In the genomic region with DNA sequence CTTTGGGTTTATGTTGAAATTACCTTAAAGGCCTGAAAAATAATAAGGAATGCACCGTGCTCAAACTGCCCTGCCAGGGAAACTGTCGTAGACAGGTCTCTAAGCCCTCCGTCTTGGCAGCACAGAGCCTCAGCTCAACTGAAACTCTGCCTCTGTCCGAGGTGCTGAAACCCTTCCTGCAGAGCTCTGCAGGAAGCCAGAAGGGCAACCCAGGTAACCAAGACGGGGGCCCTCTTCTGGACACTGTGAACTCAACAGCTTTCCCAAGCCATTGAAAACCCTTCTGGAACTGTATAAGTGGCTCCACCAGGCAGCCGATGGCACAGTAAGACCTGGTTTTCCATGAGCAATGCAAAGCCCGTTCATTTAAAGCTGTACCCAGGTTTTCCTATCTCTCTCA, we compare ENCODE assay signal across 9 mouse cellular contexts. TPM values are rescaled to one million over a fixed set of nuclear protein-coding genes. Genes with fewer than 3 reads are reported as not detected.
A peak's percentile ranks its signal among the peaks of the same experiment; 100 is the strongest.
DNase-seq lines count a peak whose midpoint lies in the region; ATAC-seq and TF ChIP-seq lines count a peak whose summit lies in the region.
"Had no signal": no experiment of that assay in that cellular context is flagged by ENCODE, and none has a peak within 500 bp of the region (broad histone marks: within the 10 kb centered on the region; RNA-seq: fewer than 3 reads in every experiment).

No protein-coding gene starts in this region.

- no peaks in the 10 kb centered on the region for H3K79me2 ChIP-seq in CH12.LX (replicated peaks; ENCODE audit: control insufficient read depth, extremely low read depth, insufficient read depth, poor library complexity, severe bottlenecking)

- in situ Hi-C loops in CH12.LX (cut with MboI; ENCODE audit: low pct_ligation_motif_present, low pct_unique_long_range_greater_than_20kb, low sequenced_read_pairs): no loop called here

- dilution Hi-C loops in CH12.LX (cut with MboI; ENCODE audit: extremely low pct_ligation_motif_present, extremely low pct_unique_long_range_greater_than_20kb, low sequenced_read_pairs): no loop called here

- no peak for ATAC-seq in heart, embryonic 12.5 days (ENCODE audit: insufficient number of reproducible peaks, low FRiP score)
- ATAC-seq in limb, embryonic 14.5 days (ENCODE audit: low FRiP score, low read depth): peak; percentile 53; the same call in 1 of the 2 replicates

- TF ChIP-seq EP300 in CH12.LX (IDR thresholded peaks at IDR 0.05; ENCODE audit: low read length): no peak

- H3K27ac ChIP-seq in heart, embryonic 12.5 days (ENCODE audit: poor library complexity, severe bottlenecking): no peak overlapping the region
- H3K27ac ChIP-seq in CH12.LX (ENCODE audit: insufficient read depth, low read depth): no peak overlapping the region
- H3K27ac ChIP-seq in limb, embryonic 14.5 days (replicated peaks; ENCODE audit: low read depth, low read length): no peak overlapping the region
- H3K27ac ChIP-seq: macrophage had no signal

- peak; percentile 41 for TF ChIP-seq RAD21 in CH12.LX (IDR thresholded peaks at IDR 0.05; ENCODE audit: low read depth, low read length)

- 8% methylated on average over 7 of the region's 7 CpGs for WGBS in heart, embryonic 12.5 days
- WGBS in limb, embryonic 14.5 days: 11% methylated on average over 7 of the region's 7 CpGs

- no peaks in the 10 kb centered on the region for H3K9me3 ChIP-seq in heart, embryonic 12.5 days (replicated peaks)
- peaks cover 5% of the 10 kb centered on the region for H3K9me3 ChIP-seq in CH12.LX (replicated peaks; ENCODE audit: low read length)
- H3K9me3 ChIP-seq in limb, embryonic 14.5 days (ENCODE audit: control insufficient read depth, low read length): no peaks in the 10 kb centered on the region

- intact Hi-C loops in heart, postnatal 36 days (cut with DNase I): loop anchor here (1.0 kb wide), 1 partner anchor 21 kb away; no protein-coding TSS in a partner anchor

- H3K4me2 ChIP-seq in heart, embryonic 12.5 days: no peak overlapping the region
- H3K4me2 ChIP-seq in CH12.LX (ENCODE audit: insufficient read depth, low read depth, poor library complexity, severe bottlenecking): no peak overlapping the region
- H3K4me2 ChIP-seq in limb, embryonic 14.5 days (replicated peaks; ENCODE audit: low read depth, low read length, severe bottlenecking): no peak overlapping the region

- peak; percentile 93 for DNase-seq in heart, adult 11 months
- DNase-seq in CH12.LX (ENCODE audit: extremely low read depth): peak; percentile 88
- peak; percentile 59 for DNase-seq in c-Kit-positive CD71-positive TER-119-negative erythroid progenitor cells, embryonic 14.5 days (ENCODE audit: low read depth)
- peak; percentile 71 to 78 for DNase-seq in heart, postnatal 36 days
- peak; percentile 97 for DNase-seq in limb, embryonic 14.5 days (ENCODE audit: low spot score)
- DNase-seq in retina, postnatal 1 day: peak; percentile 91
- DNase-seq in cerebellum, adult 11 months: no peak

- TF ChIP-seq POLR2A in CH12.LX (IDR thresholded peaks at IDR 0.05; ENCODE audit: low read depth, low read length): no peak
- TF ChIP-seq POLR2A in limb, embryonic 14.5 days (IDR thresholded peaks at IDR 0.05; ENCODE audit: borderline replicate concordance, extremely low read depth, insufficient read depth, insufficient read length): no peak

- H3K4me3 ChIP-seq in heart, embryonic 12.5 days: no peak overlapping the region
- H3K4me3 ChIP-seq in CH12.LX (replicated peaks in 1 of 3; ENCODE audit: low read depth in 2 of 3, low read length in 2 of 3, poor library complexity in 1 of 3): no peak overlapping the region
- H3K4me3 ChIP-seq in limb, embryonic 14.5 days (replicated peaks; ENCODE audit: low read length): no peak overlapping the region

- peaks cover 34% of the 10 kb centered on the region for H3K4me1 ChIP-seq in heart, embryonic 12.5 days (replicated peaks)
- peaks cover 7 to 20% of the 10 kb centered on the region in 2 experiments for H3K4me1 ChIP-seq in CH12.LX (ENCODE audit: control insufficient read depth in 1 of 2, insufficient read depth in 2 of 2)
- H3K4me1 ChIP-seq in limb, embryonic 14.5 days (ENCODE audit: control insufficient read depth, insufficient read depth, low read length): peaks cover 5% of the 10 kb centered on the region

- H3K9ac ChIP-seq in heart, embryonic 12.5 days: no peak overlapping the region
- no peak overlapping the region for H3K9ac ChIP-seq in CH12.LX (ENCODE audit: insufficient read depth, low read depth)
- H3K9ac ChIP-seq in limb, embryonic 14.5 days (ENCODE audit: low read depth, low read length, severe bottlenecking): no peak overlapping the region

- H3K27me3 ChIP-seq in heart, embryonic 12.5 days (replicated peaks): no peaks in the 10 kb centered on the region
- H3K27me3 ChIP-seq in CH12.LX (replicated peaks): peaks cover 62% of the 10 kb centered on the region
- no peaks in the 10 kb centered on the region; the same call in 1 of the 2 replicates for H3K27me3 ChIP-seq in limb, embryonic 14.5 days (ENCODE audit: control insufficient read depth, insufficient read depth, low read length)

- peak in 1 of 2 experiments; percentile 78; a peak in 2 of 4 replicates for TF ChIP-seq CTCF in CH12.LX (conservative IDR thresholded peaks at IDR 0.05 in 1 of 2, IDR thresholded peaks at IDR 0.05 in 1 of 2; ENCODE audit: low read depth in 2 of 2, low read length in 2 of 2)

- H3K36me3 ChIP-seq in heart, embryonic 12.5 days: no peaks in the 10 kb centered on the region
- H3K36me3 ChIP-seq in CH12.LX (replicated peaks in 1 of 2; ENCODE audit: control insufficient read depth in 1 of 2, insufficient read depth in 1 of 2, low read length in 1 of 2): no peaks in the 10 kb centered on the region
- H3K36me3 ChIP-seq in limb, embryonic 14.5 days (ENCODE audit: control insufficient read depth, insufficient read depth, low read length): no peaks in the 10 kb centered on the region

TF ChIP-seq in CH12.LX, 34 proteins besides CTCF, POLR2A, EP300 and RAD21 (continues in another document):
- TF ChIP-seq IRF4 (IDR thresholded peaks at IDR 0.05; ENCODE audit: low read depth, low read length) (peak; percentile 64), SMC3 (IDR thresholded peaks at IDR 0.05; ENCODE audit: low read depth, low read length) (peak; percentile 74), KAT2A (IDR thresholded peaks at IDR 0.05; ENCODE audit: insufficient replicate concordance, low read length) (no peak), MXI1 (IDR thresholded peaks at IDR 0.05; ENCODE audit: low read depth, low read length) (no peak), ZC3H11A (IDR thresholded peaks at IDR 0.05; ENCODE audit: low read depth, low read length) (no peak), MAFK (IDR thresholded peaks at IDR 0.05; ENCODE audit: insufficient replicate concordance, low read length) (no peak), CHD1 (IDR thresholded peaks at IDR 0.05; ENCODE audit: low read depth, low read length) (no peak), E2F4 (IDR thresholded peaks at IDR 0.05; ENCODE audit: insufficient replicate concordance, low read depth, low read length) (no peak), JUN (IDR thresholded peaks at IDR 0.05; ENCODE audit: insufficient read depth, low read depth, low read length) (no peak), CHD2 (IDR thresholded peaks at IDR 0.05; ENCODE audit: low read length) (no peak), NRF1 (IDR thresholded peaks at IDR 0.05; ENCODE audit: low read depth, low read length) (no peak), ZKSCAN1 (IDR thresholded peaks at IDR 0.05; ENCODE audit: borderline replicate concordance, low read depth, low read length) (no peak), SIN3A (IDR thresholded peaks at IDR 0.05; ENCODE audit: low read length) (peak; percentile 83)

RNA-seq across cellular contexts. Expression of a gene that starts 6.1 kb away (rescaled TPM):
- polyA plus RNA-seq in heart, embryonic 12.5 days (2016; fragmentation: Nextera tagmentation; extraction: Ambion mirVana): 38.2 and 40.5 TPM in 2 replicates
- 1.7 and 2.8 TPM in 2 replicates for total RNA-seq in CH12.LX (2012; rRNA removed)
- total RNA-seq in CH12.LX (2014; rRNA removed): 0.20 and 0.30 TPM in 2 replicates
- polyA plus RNA-seq in CH12.LX (2012; ENCODE audit: insufficient read length, low read depth): 0.59 and 0.95 TPM in 2 replicates
- total RNA-seq in heart, postnatal 36 days (2021): 10 to 100 TPM; 56.3 to 72.6 TPM
- 16.2 and 26.5 TPM in 2 replicates for polyA plus RNA-seq in limb, embryonic 14.5 days (2012; rRNA removed)
- polyA plus RNA-seq in limb, embryonic 14.5 days (2014; fragmentation: Nextera tagmentation; extraction: Ambion mirVana): 2.8 and 3.8 TPM in 2 replicates
- polyA plus RNA-seq: macrophage had no signal

RNA-seq across cellular contexts. Expression of a gene that starts 7.1 kb away (rescaled TPM):
- polyA plus RNA-seq in heart, embryonic 12.5 days (2016; fragmentation: Nextera tagmentation; extraction: Ambion mirVana): 45.9 and 46.9 TPM in 2 replicates
- total RNA-seq in CH12.LX (2012; rRNA removed): 0.30 and 0.34 TPM in 2 replicates
- 0.22 and 0.36 TPM in 2 replicates for total RNA-seq in CH12.LX (2014; rRNA removed)
- polyA plus RNA-seq in CH12.LX (2012; ENCODE audit: insufficient read length, low read depth): 0.31 and 0.37 TPM in 2 replicates
- total RNA-seq in heart, postnatal 36 days (2021): 10 to 100 TPM; 23.7 to 26.2 TPM
- polyA plus RNA-seq in limb, embryonic 14.5 days (2012; rRNA removed): 7.3 and 7.4 TPM in 2 replicates
- 4.8 and 6.1 TPM in 2 replicates for polyA plus RNA-seq in limb, embryonic 14.5 days (2014; fragmentation: Nextera tagmentation; extraction: Ambion mirVana)
- polyA plus RNA-seq: macrophage had no signal

RNA-seq across cellular contexts. Expression of a gene that starts 34.5 kb away (rescaled TPM):
- 1.4 and 2.6 TPM in 2 replicates for polyA plus RNA-seq in heart, embryonic 12.5 days (2016; fragmentation: Nextera tagmentation; extraction: Ambion mirVana)
- total RNA-seq in CH12.LX (2012; rRNA removed) (0.46 and 0.81 TPM in 2 replicates), CH12.LX (2014; rRNA removed) (0.68 and 0.86 TPM in 2 replicates)
- polyA plus RNA-seq in CH12.LX (2012; ENCODE audit: insufficient read length, low read depth): 1.1 and 1.3 TPM in 2 replicates
- total RNA-seq in heart, postnatal 36 days (2021): under 1 TPM; 0.27 to 0.75 TPM
- polyA plus RNA-seq in limb, embryonic 14.5 days (2012; rRNA removed): 1.7 and 2.4 TPM in 2 replicates
- polyA plus RNA-seq in limb, embryonic 14.5 days (2014; fragmentation: Nextera tagmentation; extraction: Ambion mirVana): 0.54 and 1.3 TPM in 2 replicates

RNA-seq across cellular contexts. Expression of a gene that starts 36.0 kb away (rescaled TPM):
- polyA plus RNA-seq in heart, embryonic 12.5 days (2016; fragmentation: Nextera tagmentation; extraction: Ambion mirVana): 52.7 and 57.4 TPM in 2 replicates
- 50.3 and 58.7 TPM in 2 replicates for total RNA-seq in CH12.LX (2012; rRNA removed)
- 31.0 and 34.7 TPM in 2 replicates for total RNA-seq in CH12.LX (2014; rRNA removed)
- 36.9 and 45.4 TPM in 2 replicates for polyA plus RNA-seq in CH12.LX (2012; ENCODE audit: insufficient read length, low read depth)
- total RNA-seq in heart, postnatal 36 days (2021): 10 to 100 TPM; 83.7 to 84.9 TPM
- 45.3 and 58.3 TPM in 2 replicates for polyA plus RNA-seq in limb, embryonic 14.5 days (2012; rRNA removed)
- 35.8 and 37.3 TPM in 2 replicates for polyA plus RNA-seq in limb, embryonic 14.5 days (2014; fragmentation: Nextera tagmentation; extraction: Ambion mirVana)

RNA-seq across cellular contexts. Expression of a gene that starts 55.7 kb away (rescaled TPM):
- 0.09 and 0.19 TPM in 2 replicates for polyA plus RNA-seq in heart, embryonic 12.5 days (2016; fragmentation: Nextera tagmentation; extraction: Ambion mirVana)
- total RNA-seq in CH12.LX (2012; rRNA removed): 0.25 TPM in 1 of 2 replicates, not detected in the other
- total RNA-seq in CH12.LX (2014; rRNA removed): not detected in 2 replicates
- polyA plus RNA-seq in CH12.LX (2012; ENCODE audit: insufficient read length, low read depth): 1.1 and 1.3 TPM in 2 replicates
- total RNA-seq in heart, postnatal 36 days (2021): not detected
- 3.0 and 6.2 TPM in 2 replicates for polyA plus RNA-seq in limb, embryonic 14.5 days (2012; rRNA removed)
- 0.36 and 1.2 TPM in 2 replicates for polyA plus RNA-seq in limb, embryonic 14.5 days (2014; fragmentation: Nextera tagmentation; extraction: Ambion mirVana)
- polyA plus RNA-seq: macrophage had no signal
